Mouse (Mus musculus) neural tube, embryonic 11.5 days (tissue): ENCODE measurements at regions not wholly inside any gene's neighbourhood (a gene's known extent, or its start where the extent isn't known, plus 50 kb on each side); places are given as distances from the start of the nearest gene placed in this dataset.

Experiments used
- ATAC-seq: fragments of 200-750 bp; cut with Nextera tagmentation; 2 replicates; pipeline ENCODE4 v1.8.0; 2017; ENCODE audit warnings: moderate number of reproducible peaks, mild to moderate bottlenecking, moderate TSS enrichment, moderate library complexity; ENCODE audit not compliant: insufficient read depth, low FRiP score, low TSS enrichment
- DNase-seq: peaks from one replicate; pipeline ENCODE4 v3.0.0-alpha.2; 2015; ENCODE audit warnings: low spot score
- H3K27ac ChIP-seq: fragments of 300-500 bp; sonication (generic); 2 replicates; pipeline ENCODE4 v1.5.1; 2014; ENCODE audit warnings: low read depth, mild to moderate bottlenecking, low read length
- H3K27me3 ChIP-seq: fragments of 300-500 bp; sonication (generic); 2 replicates; pipeline ENCODE4 v1.6.1; 2014; ENCODE audit warnings: mild to moderate bottlenecking, low read length, mixed read lengths; ENCODE audit not compliant: control insufficient read depth, insufficient read depth
- H3K36me3 ChIP-seq: fragments of 300-500 bp; sonication (generic); 2 replicates; pipeline ENCODE4 v1.6.1; 2014; ENCODE audit warnings: mild to moderate bottlenecking, low read length, moderate library complexity, mixed read lengths; ENCODE audit not compliant: control insufficient read depth, insufficient read depth
- H3K4me1 ChIP-seq: fragments of 300-500 bp; sonication (generic); 2 replicates; pipeline ENCODE4 v1.6.1; 2014; ENCODE audit warnings: low read length, mixed read lengths; ENCODE audit not compliant: control insufficient read depth, insufficient read depth
- H3K4me2 ChIP-seq: fragments of 300-500 bp; sonication (generic); 2 replicates; pipeline ENCODE4 v1.6.1; 2014; ENCODE audit warnings: low read depth, mild to moderate bottlenecking, moderate library complexity
- H3K4me3 ChIP-seq: fragments of 300-500 bp; sonication (generic); 2 replicates; pipeline ENCODE4 v1.5.1; 2014; ENCODE audit warnings: low read depth, low read length
- H3K9ac ChIP-seq: fragments of 300-500 bp; sonication (generic); 2 replicates; pipeline ENCODE4 v1.6.1; 2014; ENCODE audit warnings: mild to moderate bottlenecking, low read length
- H3K9me3 ChIP-seq: fragments of 300-500 bp; sonication (generic); 2 replicates; pipeline ENCODE4 v1.6.1; 2016; ENCODE audit warnings: low read length; ENCODE audit not compliant: control insufficient read depth
- WGBS: fragments of 180-500 bp; shearing (Covaris S2); extraction: QIAGEN DNeasy Blood & Tissue Kit; methylation state at CpG from one replicate; pipeline ENCODE4 v1.1.7; 2014; 5-methylcytosine and 5-hydroxymethylcytosine counted together

DNA sequence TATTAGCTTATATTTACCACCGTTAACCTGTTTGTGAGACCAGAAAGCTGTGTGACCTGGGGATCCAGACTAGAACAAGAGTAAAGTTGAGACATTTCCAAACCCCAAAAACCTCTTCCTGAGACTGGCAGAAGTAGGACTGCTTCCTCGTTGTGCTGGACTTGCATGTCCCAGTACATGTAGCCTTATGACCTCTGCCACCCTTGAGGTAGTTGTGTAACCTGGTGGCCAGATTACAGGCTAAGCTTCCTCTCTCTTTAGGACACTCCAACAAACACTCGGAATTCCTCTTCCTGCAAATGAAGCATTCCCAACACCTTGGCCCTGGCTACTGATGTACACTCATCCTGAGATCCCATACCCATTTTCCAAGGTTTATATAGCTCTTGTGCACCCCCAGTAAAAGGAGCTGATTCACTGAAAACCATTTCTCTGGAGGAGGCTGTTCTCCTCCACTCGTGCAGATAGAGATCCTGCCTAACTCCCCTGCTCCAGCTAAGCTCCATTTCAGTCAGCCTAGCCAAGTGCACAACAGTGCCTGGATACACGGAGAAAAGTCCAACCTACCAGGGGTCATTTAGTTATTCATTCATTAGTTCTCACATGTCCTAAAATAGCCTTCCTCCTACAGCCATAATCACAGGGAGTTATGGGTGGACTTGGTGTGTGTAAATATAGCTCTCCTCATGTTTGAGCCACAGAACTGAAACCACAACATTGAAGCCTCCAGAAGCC is 289.4 kb downstream of the Pmp22 start:
- Histone ChIP-seq H3K27ac (no peak overlapping the region), H3K4me3 (no peak overlapping the region), H3K9me3 (no peaks in the 10 kb centered on the region), H3K9ac (no peak overlapping the region), H3K4me2 (no peak overlapping the region), H3K36me3 (no peaks in the 10 kb centered on the region), H3K4me1 (no peaks in the 10 kb centered on the region), H3K27me3 (no peaks in the 10 kb centered on the region)
- 83% methylated on average over 5 of the region's 5 CpGs for WGBS
- ATAC-seq (no peak), DNase-seq (no peak)

DNA sequence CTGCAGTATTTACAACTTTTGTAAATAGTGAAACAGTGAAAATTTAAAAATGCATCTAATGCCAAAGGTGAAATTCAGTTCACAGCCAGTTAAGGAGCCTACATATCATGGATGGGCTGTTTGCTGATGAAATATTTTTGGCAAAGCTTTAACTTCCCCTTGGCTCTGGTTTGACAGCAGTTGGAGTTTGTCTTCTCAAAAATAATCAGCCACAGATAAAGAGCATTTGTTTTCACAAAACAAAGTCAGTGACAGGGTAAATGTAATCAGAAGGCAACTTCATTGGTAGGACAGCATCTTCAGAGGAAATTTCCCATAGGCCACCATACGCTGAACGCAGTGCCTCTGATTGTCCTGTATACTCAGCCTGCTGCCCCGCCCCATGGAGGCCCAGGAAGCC is 291.6 kb downstream of the Pmp22 start:
- Histone ChIP-seq H3K9ac (no peak overlapping the region), H3K4me1 (no peaks in the 10 kb centered on the region), H3K4me3 (no peak overlapping the region), H3K36me3 (no peaks in the 10 kb centered on the region), H3K4me2 (no peak overlapping the region), H3K27ac (no peak overlapping the region), H3K27me3 (no peaks in the 10 kb centered on the region), H3K9me3 (no peaks in the 10 kb centered on the region)
- DNase-seq = no peak
- ATAC-seq = no peak
- 96% methylated on average over 3 of the region's 3 CpGs for WGBS

DNA sequence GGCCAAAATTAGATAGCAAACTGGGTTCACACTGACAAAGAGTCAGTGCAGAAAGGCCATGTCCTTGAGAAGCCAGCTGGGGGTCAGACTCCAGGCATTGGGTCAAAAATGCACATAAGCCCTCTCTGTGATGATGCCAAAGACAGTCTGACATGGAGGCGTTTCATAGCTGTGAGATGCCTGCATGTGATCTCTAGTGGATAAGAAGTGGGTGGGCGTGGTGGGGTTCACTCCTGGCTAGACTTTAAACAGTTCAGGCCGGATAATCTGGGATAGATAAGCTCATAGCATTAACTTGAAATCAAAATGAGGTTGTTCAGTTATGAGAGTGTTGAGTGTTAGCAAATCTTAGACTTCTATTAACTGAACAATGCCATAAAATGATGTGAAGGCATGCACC is 293.3 kb downstream of the Pmp22 start:
- DNase-seq (no peak), ATAC-seq (no peak)

DNA sequence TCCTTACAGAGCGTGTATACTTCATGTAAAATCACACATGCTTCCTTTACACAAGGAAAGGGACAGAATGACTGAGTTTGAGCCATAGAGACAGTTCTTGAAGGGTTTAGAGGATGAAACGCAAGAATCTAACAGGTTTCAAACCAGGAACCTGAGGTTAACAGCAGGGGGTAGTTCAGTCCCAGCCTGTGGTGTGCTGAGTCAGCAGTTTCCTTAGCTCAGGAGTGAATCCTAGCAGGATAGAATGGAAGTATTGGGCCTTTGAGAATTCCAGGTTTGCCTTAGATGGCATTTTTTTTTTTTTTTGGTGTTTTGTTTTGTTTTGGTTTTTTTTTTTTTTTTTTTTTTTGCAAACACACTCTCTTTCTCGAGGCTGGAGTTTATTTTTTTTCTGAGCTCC is 295.5 kb downstream of the Pmp22 start:
- Histone ChIP-seq H3K27me3 (no peaks in the 10 kb centered on the region), H3K27ac (no peak overlapping the region), H3K36me3 (no peaks in the 10 kb centered on the region), H3K9me3 (no peaks in the 10 kb centered on the region), H3K4me2 (no peak overlapping the region), H3K4me1 (peaks cover 5% of the 10 kb centered on the region; the same call in 1 of the 2 replicates), H3K4me3 (no peak overlapping the region), H3K9ac (no peak overlapping the region)
- 73% methylated on average over 3 of the region's 3 CpGs for WGBS
- DNase-seq (no peak), ATAC-seq (no peak)

More for the DNA sequence above, 293.3 kb downstream of the Pmp22 start:
- no peaks in the 10 kb centered on the region for H3K9me3 ChIP-seq
- H3K4me2 ChIP-seq = no peak overlapping the region
- no peak overlapping the region for H3K9ac ChIP-seq
- WGBS = 85% methylated on average over 3 of the region's 3 CpGs
- H3K4me1 ChIP-seq = peaks cover 5% of the 10 kb centered on the region; the same call in 1 of the 2 replicates
- H3K27ac ChIP-seq = no peak overlapping the region
- no peaks in the 10 kb centered on the region for H3K27me3 ChIP-seq
- H3K36me3 ChIP-seq = no peaks in the 10 kb centered on the region
- H3K4me3 ChIP-seq = no peak overlapping the region

DNA sequence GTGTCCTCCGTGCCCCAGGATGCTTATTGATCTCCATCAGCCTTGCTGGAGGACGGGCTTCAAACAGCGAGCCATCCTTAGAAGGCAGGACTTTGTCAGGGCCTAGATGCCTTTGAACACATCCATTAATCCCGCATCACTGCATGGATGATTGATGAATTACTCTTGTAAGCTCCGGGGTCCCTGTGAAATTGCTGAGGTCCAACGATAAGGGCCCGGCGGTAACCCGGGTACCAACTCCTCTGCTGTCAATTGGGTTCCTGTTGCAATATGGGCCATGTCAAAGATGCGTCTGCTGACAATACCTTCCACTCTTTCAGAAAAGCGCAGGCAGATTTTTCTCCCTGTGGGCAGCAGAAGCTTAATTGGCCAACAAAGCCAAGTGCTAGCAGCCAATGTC is 297.0 kb downstream of the Pmp22 start:
- Histone ChIP-seq H3K4me2 (no peak overlapping the region), H3K4me3 (no peak overlapping the region), H3K9ac (no peak overlapping the region), H3K27ac (no peak overlapping the region), H3K27me3 (no peaks in the 10 kb centered on the region), H3K9me3 (no peaks in the 10 kb centered on the region), H3K4me1 (peaks cover 5% of the 10 kb centered on the region; the same call in 1 of the 2 replicates), H3K36me3 (no peaks in the 10 kb centered on the region)
- 20% methylated on average over 11 of the region's 11 CpGs for WGBS
- ATAC-seq (no peak), DNase-seq (no peak)

DNA sequence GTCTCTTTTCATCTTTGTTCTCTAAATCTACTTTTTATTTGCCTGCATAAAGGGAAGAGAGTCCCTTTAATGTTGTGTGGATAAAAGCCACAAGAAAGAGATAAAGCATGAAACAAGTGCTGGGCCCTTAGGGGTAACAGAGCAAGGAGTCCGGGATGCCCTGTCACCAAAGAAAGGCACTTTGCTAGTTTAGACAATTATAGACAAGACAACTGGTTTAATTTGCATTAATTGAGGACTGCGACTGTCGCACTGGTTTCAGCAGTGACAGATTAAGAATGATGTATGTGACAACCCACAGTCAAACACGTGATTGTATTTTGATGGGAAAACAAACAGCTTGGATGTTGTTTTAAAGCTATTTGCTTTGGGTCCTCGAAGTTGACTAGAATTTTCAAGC is 325.0 kb downstream of the Pmp22 start:
- Histone ChIP-seq H3K9ac (no peak overlapping the region), H3K27me3 (no peaks in the 10 kb centered on the region), H3K36me3 (no peaks in the 10 kb centered on the region), H3K4me1 (peaks cover 4% of the 10 kb centered on the region; the same call in 1 of the 2 replicates), H3K4me2 (no peak overlapping the region), H3K4me3 (no peak overlapping the region), H3K27ac (no peak overlapping the region), H3K9me3 (peaks cover 7% of the 10 kb centered on the region; the same call in 1 of the 2 replicates)
- 29% methylated on average over 5 of the region's 5 CpGs for WGBS
- DNase-seq = no peak
- ATAC-seq = no peak

DNA sequence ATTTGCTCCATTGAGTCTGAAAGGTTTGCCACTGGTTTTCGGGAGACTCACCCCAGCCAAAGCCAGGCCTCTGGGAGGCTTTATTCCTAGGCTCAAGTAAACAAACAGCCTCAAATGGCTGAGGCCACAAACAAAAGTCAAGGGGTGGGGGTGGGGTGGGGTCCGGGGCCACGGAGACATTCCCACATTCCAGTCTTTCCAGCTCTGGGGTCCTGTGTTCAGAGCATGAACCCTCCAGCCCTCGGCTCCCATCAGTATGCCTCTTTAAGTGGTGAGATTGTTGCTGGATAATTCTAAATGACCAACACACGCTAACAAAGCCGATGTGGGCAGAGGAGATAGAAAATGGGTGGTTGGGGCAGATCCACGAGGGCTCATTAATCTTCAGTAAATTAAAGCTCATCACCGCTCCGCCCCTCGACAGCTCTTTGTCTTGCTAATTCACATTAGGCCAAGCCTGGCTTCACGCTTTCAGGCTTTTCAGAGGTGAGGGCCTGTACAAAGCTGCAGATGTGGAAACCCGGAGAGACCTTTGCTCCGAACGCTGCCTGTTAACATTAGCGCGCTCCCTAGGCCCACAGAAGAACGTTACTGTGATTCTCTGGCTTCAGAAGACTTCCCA is 326.2 kb downstream of the Pmp22 start:
- H3K4me2 ChIP-seq = no peak overlapping the region

DNA sequence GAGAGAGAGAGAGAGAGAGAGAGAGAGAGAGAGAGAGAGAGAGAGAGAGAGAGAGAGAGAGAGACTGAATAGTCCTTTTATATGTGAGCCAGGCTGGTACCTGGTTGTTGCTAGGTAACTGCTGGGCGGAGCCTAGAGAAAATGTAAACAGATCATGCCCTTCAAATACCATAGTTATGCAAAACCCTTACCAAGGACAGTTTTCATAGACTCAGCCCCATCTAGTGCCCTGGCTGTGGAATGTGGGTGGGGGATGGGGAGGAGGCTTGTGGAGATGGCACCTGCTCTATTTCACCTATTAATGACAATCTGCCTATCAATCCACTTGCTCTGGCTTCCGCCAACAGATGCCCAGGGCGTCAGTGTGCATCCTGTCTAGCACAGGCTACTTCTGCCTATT is 327.6 kb downstream of the Pmp22 start:
- Histone ChIP-seq H3K27ac (no peak overlapping the region), H3K4me1 (peaks cover 4% of the 10 kb centered on the region; the same call in 1 of the 2 replicates), H3K4me3 (no peak overlapping the region), H3K4me2 (no peak overlapping the region), H3K9me3 (peaks cover 7% of the 10 kb centered on the region; the same call in 1 of the 2 replicates), H3K27me3 (no peaks in the 10 kb centered on the region), H3K36me3 (no peaks in the 10 kb centered on the region), H3K9ac (no peak overlapping the region)
- 55% methylated on average over 3 of the region's 3 CpGs for WGBS
- ATAC-seq (no peak), DNase-seq (peak; percentile 25)

More for the DNA sequence above, 326.2 kb downstream of the Pmp22 start:
- 9% methylated on average over 17 of the region's 17 CpGs for whole genome bisulfite sequencing
- Histone ChIP-seq H3K27me3 (no peaks in the 10 kb centered on the region), H3K9me3 (peaks cover 7% of the 10 kb centered on the region; the same call in 1 of the 2 replicates), H3K4me1 (peaks cover 4% of the 10 kb centered on the region; the same call in 1 of the 2 replicates), H3K27ac (peak overlapping the region; percentile 63; the same call in 1 of the 2 replicates), H3K4me3 (no peak overlapping the region), H3K36me3 (no peaks in the 10 kb centered on the region), H3K9ac (peak overlapping the region; percentile 35; the same call in 1 of the 2 replicates)
- ATAC-seq = peak; percentile 78
- peak; percentile 80 for DNase-seq

DNA sequence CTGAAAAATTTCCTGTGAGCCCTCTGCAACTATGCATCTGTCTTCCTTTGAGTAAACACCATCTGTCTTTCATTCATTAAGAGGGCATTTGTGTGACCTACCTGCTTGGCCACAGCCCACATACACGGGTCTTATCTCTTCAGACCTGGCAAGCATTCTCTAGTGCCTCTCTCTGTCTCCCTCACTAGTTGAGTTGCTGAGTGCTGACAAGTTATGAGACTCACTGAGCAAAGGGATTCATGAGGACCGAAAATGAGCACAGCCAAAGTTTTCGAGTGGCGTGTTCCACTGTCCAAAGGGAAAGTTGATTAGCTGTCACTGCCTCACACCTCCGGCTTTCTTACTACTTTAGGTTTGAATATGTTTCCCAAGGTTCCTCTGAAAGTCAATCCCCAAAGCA is 328.5 kb downstream of the Pmp22 start:
- no peak overlapping the region for H3K9ac ChIP-seq
- no peak for ATAC-seq
- peaks cover 3% of the 10 kb centered on the region; the same call in 1 of the 2 replicates for H3K9me3 ChIP-seq
- H3K27me3 ChIP-seq = no peaks in the 10 kb centered on the region
- peaks cover 4% of the 10 kb centered on the region; the same call in 1 of the 2 replicates for H3K4me1 ChIP-seq
- no peak for DNase-seq
- H3K36me3 ChIP-seq = no peaks in the 10 kb centered on the region
- H3K27ac ChIP-seq = no peak overlapping the region
- no peak overlapping the region for H3K4me2 ChIP-seq
- no peak overlapping the region for H3K4me3 ChIP-seq
- 79% methylated on average over 5 of the region's 5 CpGs for WGBS
